Mouse (Mus musculus) lung, embryonic 16.5 days (tissue): ENCODE measurements around the gene Psg27. TPM values are rescaled to one million over a fixed set of nuclear protein-coding genes. Genes with fewer than 3 reads are reported as not detected.

Source experiments
- polyA plus RNA-seq: library from polyadenylated mRNA; unstranded; fragments of >200 nt; fragmentation: Nextera tagmentation; extraction: Ambion mirVana; gene quantifications from 2 replicates; pipeline ENCODE4 v1.2.1, GENCODE M21; 2015

Psg27 gene
- polyA plus RNA-seq, 1 experiment from 2014 or later, result not detected

Other genes starting within 250 kb of the Psg27 start
- not detected in 2 replicates for gene Psg18, start 212.3 kb downstream of the Psg27 start, polyA plus RNA-seq
- gene Psg28, start 135.3 kb downstream of the Psg27 start, polyA plus RNA-seq, result not detected in 2 replicates
- gene Psg26, start 83.1 kb downstream of the Psg27 start, polyA plus RNA-seq, result not detected in 2 replicates
- not detected in 2 replicates for gene Psg25, start 35.0 kb downstream of the Psg27 start, polyA plus RNA-seq
- gene Psg23, start 49.2 kb upstream of the Psg27 start, polyA plus RNA-seq, result not detected in 2 replicates
- gene Psg21, start 89.4 kb upstream of the Psg27 start, polyA plus RNA-seq, result not detected in 2 replicates
- not detected in 2 replicates for gene Psg20, start 118.9 kb upstream of the Psg27 start, polyA plus RNA-seq
- not detected in 2 replicates for gene Psg22, start 150.8 kb upstream of the Psg27 start, polyA plus RNA-seq
- gene Psg19, start 231.2 kb upstream of the Psg27 start, polyA plus RNA-seq, result not detected in 2 replicates